Mouse (Mus musculus) gastrocnemius, adult 2 months (tissue): ENCODE data around the gene Edrf1. TPM values are rescaled to one million over a fixed set of nuclear protein-coding genes. Genes with fewer than 3 reads are reported as not detected.
A peak's percentile ranks its signal among the peaks of the same experiment; 100 is the strongest.
"Not testable (repeated sequence)": the region's sequence is repeated elsewhere in the genome, so short reads cannot be mapped to it uniquely, and the experiment has no call there.

Experiments used
- DNase-seq: peaks from one replicate; pipeline ENCODE4 v3.0.0; 2022
- H3K27ac ChIP-seq: fragments of 200-600 bp; 2 replicates; pipeline ENCODE4 v1.8.1; 2022; ENCODE audit warnings: mild to moderate bottlenecking
- H3K4me3 ChIP-seq: fragments of 200-600 bp; 2 replicates; pipeline ENCODE4 v1.8.1; 2022; ENCODE audit warnings: mild to moderate bottlenecking, moderate library complexity
- CTCF ChIP-seq: fragments of 200-600 bp; IDR thresholded peaks from 2 replicates; pipeline ENCODE4 v1.8.1; 2022; ENCODE audit warnings: antibody characterized with exemption, mild to moderate bottlenecking, moderate library complexity
- intact Hi-C: fragments of 180-260 bp; cut with DNase I; formaldehyde crosslinking; loops from one replicate; pipeline ENCODE4 v1.15.1; 2025
- total RNA-seq, 2 experiments: library from RNA; stranded (reverse); gene quantifications; 2 replicates each; pipeline ENCODE4 v1.2.3; 2021

Gene Edrf1
- total RNA-seq, 2 experiments from 2014 or later: 8.5 TPM

DNA sequence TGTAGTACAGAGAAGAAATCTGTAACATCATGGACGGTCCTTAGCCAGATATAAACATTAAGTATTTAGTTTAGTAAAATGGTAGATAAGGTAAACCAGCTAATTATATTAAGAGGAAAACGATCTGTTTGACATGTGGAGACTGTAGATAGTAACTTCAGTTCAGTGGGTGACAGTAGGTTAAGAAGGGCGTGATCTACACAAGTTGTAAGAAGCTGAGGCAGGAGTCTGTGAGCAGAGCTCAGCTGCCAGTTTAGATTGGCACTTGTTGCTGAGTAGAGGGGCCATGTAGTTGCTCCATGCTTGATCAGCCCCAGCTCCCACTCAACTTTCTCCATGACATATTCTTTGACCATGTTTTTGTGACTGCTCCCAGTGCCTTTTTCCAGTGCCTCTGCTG, 33.5 kb downstream of the Edrf1 start:
- no peak for DNase-seq
- no peak overlapping the region for H3K4me3 ChIP-seq
- TF ChIP-seq CTCF: no peak
- no peak overlapping the region for H3K27ac ChIP-seq
- intact Hi-C loops: loop anchor here (2.0 kb wide), 1 partner anchor 112 kb away; the partner anchor contains the start of gene Dhx32

DNA sequence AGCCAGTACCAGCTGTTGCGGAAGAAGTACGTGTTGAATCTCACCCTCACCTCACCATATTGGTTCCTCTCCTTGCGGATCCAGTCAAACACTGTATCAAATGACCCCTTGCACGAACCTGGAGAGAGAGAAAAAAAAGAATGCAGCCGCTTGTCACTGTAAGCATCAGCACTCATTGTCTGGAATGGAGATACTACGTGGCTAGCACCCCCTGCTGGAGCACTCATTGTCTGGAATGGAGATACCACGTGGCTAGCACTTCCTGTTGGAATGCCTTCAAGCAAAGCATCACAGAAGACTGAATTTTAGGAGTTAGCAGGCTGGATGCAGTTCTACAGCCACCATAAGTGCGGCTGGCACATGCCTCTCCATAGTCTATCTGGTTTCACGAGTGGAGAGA, 38.7 kb downstream of the Edrf1 start:
- intact Hi-C loops: no loop called here
- Histone ChIP-seq H3K4me3 (no peak overlapping the region), H3K27ac (no peak overlapping the region)
- DNase-seq: no peak
- TF ChIP-seq CTCF: no peak

DNA sequence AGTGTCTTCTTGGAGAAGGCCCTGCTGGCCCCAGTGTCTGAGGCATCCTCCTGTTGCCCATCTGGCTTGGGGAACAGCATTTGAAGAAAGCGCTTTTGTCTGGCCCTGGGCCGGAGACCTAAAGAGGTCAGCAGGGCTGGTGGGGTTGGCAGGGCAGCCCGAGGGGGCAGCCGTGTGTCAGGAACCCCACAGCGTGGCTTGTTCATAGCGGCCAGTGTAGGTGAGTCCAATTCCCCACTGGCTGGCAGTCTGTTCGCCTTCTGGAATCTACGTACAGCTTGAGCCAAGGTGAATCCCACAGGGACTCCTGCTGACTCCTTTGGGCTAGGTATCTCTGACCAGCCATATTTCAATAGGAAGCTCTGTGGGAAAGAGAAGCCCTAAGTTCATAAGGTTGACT, 41.4 kb downstream of the Edrf1 start:
- Histone ChIP-seq H3K4me3 (no peak overlapping the region), H3K27ac (no peak overlapping the region)
- intact Hi-C loops: no loop called here
- DNase-seq: no peak
- no peak for TF ChIP-seq CTCF

DNA sequence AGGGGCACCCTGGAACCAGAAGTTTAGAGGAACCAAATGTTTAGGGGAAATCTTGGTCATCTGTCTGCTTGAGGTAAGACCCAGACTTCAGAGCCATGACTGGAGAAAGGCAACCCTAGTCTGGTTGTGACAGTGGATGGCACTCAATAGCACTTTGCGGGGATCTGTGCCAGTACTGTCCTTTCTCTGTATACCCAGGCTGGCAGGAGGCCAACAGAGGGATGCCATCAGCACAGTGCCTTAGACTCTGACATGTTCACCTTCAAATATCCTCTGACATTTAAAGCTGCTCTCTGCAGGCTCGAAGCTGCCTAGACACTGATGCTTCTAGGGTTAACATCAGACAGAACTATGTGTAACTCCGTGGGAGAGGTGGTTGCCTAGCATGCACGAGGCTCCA, 42.1 kb downstream of the Edrf1 start:
- no peak for TF ChIP-seq CTCF
- intact Hi-C loops: no loop called here
- no peak for DNase-seq
- Histone ChIP-seq H3K4me3 (no peak overlapping the region), H3K27ac (no peak overlapping the region)

DNA sequence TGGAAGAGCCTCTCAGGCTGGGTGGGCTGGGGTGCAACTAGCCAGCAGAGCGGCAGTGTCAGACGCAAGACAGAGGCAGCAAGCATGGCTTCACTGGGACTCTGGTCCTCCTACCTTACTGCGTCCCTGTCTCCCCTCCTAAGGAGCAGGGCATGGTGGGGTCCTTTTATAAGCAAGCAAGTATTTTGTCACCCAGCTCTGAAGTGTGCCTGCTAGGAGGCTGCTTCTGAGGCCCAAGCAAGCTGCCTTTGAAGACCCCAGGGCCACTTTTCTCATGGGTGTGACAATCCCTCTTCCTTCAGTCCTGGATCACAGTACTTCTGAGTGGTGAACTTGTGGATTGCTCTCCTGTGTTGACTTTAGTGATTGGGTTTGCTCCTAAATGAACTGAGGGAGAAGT, 42.6 kb downstream of the Edrf1 start, which contains the start of gene Mmp21:
Mmp21 (minus strand) TSS at position 101 of the 400 bp plus-strand sequence.
- TF ChIP-seq CTCF: no peak
- Histone ChIP-seq H3K27ac (no peak within 1 kb of the TSS), H3K4me3 (no peak within 1 kb of the TSS)
- intact Hi-C loops: no loop called here
- no peak for DNase-seq

DNA sequence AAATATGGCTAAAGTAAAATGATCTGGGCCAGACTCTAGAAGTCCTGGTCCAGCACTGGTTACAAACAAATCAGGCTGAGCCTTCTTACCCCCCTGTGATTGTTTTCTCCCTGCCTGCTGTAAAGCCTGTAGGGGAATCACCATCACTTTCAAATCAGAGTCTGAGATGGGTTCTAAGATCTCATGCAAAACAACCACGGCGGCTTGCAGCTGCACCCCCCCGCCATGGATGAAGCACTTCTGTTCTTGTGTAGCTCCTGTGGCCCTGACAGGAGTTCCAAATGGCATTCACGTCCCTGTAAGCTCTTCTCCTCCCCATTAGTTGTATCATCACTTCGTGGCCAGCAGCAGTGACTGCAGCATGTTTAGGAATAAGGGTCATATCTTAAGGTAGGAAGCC, 46.3 kb downstream of the Edrf1 start:
- no peak overlapping the region for H3K27ac ChIP-seq
- intact Hi-C loops: no loop called here

DNA sequence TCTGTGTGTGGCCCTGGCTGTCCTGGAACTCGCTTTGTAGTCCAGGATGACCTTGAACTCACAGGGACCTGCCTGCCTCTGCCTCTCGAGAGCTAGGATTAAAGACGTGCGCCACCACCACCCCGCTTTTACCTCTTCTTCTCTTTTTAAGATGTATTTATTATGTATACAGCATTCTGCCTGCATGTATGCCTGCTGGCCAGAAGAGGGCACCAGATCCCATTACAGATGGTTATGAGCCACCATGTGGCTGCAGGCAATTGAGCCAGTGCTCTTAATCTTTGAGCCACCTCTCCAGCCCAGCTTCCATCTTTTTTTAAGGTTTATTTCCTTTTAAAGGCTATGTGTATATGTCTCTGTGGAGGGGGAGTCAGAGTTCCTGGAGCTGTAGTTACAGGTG, 46.8 kb downstream of the Edrf1 start:
- intact Hi-C loops: no loop called here
- no peak overlapping the region for H3K27ac ChIP-seq
- peak; percentile 45 for TF ChIP-seq CTCF
- DNase-seq: no peak
- H3K4me3 ChIP-seq: no peak overlapping the region

More for the DNA sequence above, 46.3 kb downstream of the Edrf1 start:
- no peak overlapping the region for H3K4me3 ChIP-seq
- DNase-seq: no peak
- TF ChIP-seq CTCF: no peak

DNA sequence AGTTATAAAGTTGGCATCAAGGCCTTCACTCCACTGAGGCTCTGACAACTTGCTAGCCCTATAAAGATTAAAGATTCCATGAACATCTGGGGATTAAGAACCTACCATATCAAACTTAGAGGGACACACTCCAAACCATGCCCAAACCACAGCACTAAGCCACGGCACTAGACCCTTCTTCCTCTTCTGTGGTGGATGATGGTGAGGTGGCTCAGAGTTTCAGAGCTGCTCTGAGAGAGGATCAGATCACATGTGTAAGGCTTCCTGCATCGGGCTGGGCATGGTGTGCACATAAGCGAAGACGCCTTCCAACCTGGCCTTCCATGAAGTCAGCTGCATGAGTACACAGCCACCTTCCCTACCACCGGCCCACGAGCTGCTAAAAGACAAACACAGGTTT, 47.4 kb downstream of the Edrf1 start:
- intact Hi-C loops: no loop called here
- no peak for TF ChIP-seq CTCF

DNA sequence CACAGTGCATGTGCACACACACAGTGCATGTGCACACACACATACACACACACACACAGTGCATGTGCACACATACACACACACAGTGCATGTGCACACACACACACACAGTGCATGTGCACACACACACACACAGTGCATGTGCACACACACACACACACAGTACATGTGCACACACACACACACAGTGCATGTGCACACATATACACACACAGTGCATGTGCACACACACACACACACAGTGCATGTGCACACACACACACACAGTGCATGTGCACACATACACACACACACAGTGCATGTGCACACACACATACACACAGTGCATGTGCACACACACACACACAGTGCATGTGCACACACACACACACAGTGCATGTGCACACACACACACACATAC, 48.3 kb downstream of the Edrf1 start:
- DNase-seq, H3K27ac ChIP-seq, H3K4me3 ChIP-seq, intact Hi-C loops: not testable (repeated sequence)

More for the DNA sequence above, 47.4 kb downstream of the Edrf1 start:
- no peak overlapping the region for H3K4me3 ChIP-seq
- no peak for DNase-seq
- H3K27ac ChIP-seq: no peak overlapping the region

DNA sequence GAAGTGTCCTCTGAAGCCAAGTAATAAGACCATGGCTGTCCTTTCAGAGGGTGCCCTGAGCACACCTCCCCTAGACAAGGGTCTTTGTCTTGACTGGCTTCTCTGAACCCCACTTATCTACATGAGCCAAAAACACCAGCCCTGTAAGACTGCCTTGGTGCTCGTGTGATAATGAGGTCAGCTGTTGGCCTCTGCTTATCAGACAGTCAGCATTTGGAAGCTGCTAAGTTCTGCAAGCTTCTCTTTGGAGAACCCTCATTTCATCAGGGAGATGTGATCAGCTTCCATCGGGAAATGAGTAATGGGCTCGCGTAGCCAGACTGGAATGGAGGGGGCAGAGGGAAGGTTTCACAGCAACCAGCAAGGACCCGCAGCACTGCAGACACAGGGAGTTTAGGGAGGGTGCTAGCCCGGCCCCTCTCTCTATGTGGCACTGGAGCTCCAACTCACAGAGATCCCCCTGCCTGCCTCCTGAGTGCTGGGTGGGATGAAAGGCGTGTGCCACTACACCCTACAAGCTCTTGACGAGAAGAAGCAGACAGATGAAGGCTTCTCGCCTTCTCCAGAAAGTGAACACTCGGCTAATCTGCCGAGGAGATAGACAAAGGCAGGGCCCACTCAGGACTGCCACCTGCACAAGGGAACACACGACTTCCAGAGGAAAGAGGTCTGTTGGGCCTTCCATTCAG, 60.8 kb downstream of the Edrf1 start:
- H3K4me3 ChIP-seq: no peak overlapping the region
- no peak overlapping the region for H3K27ac ChIP-seq
- intact Hi-C loops: no loop called here
- no peak for TF ChIP-seq CTCF
- DNase-seq: no peak

DNA sequence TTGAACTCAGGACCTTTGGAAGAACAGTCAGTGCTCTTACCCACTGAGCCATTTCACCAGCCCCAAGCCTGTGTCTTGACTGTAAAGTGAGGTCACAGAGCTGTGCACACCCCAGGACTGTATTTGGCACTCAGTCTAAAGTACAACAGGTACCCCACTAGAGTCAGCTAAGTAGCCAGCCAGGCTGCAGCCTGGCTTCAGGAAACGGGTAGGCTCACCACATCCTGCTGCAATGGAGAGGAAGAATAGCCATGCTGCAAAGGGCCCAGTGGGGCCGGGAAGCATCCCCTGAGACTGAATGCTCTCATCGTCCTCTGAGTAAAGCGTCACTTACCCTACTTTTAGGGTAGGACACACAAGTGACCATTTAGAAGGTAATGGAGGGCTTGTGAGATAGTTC, 62.5 kb downstream of the Edrf1 start:
- no peak overlapping the region for H3K4me3 ChIP-seq
- no peak for TF ChIP-seq CTCF

DNA sequence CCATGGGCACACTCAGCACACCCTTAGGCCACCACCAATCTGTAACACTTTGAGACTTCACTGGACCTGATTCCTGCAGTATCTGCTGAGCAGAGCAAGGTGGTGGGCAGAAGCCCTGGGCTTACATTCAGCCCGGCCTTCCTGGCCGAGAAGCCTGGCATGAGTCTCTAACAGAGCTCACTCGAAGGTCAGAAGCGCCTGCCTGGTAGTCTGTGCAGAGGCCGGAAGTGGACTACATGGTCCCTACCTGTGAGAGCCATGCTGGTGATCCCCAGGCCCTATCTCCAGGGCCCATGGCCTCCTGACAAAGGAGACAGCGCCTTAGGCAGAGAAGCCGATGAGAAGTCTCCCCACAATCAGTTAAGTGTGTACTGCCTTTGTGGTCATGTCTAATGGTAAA, 64.0 kb downstream of the Edrf1 start:
- no peak for DNase-seq
- no peak overlapping the region for H3K4me3 ChIP-seq
- intact Hi-C loops: no loop called here
- TF ChIP-seq CTCF: no peak
- no peak overlapping the region for H3K27ac ChIP-seq

More for the DNA sequence above, 62.5 kb downstream of the Edrf1 start:
- intact Hi-C loops: no loop called here
- H3K27ac ChIP-seq: no peak overlapping the region
- no peak for DNase-seq

DNA sequence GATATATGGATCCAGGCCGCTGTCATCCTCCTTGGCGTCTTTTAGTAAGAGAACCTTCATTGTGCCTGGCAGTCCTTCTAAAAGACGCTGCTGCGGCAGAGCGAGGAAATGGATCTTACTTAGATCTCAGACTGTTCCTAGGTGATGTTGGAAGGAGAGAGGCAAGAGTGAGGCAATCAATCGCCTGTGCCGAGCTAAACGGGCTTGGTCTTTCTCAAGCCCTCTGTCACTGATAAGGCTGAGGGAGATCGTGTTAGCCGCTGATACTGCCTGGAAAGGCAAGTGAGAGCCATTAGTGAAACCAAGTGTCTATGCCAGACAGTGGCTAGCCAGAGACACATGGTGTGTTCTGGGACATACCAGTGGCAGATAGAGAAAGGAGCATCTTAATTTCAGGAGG, 65.0 kb downstream of the Edrf1 start:
- Histone ChIP-seq H3K27ac (no peak overlapping the region), H3K4me3 (no peak overlapping the region)
- intact Hi-C loops: no loop called here

DNA sequence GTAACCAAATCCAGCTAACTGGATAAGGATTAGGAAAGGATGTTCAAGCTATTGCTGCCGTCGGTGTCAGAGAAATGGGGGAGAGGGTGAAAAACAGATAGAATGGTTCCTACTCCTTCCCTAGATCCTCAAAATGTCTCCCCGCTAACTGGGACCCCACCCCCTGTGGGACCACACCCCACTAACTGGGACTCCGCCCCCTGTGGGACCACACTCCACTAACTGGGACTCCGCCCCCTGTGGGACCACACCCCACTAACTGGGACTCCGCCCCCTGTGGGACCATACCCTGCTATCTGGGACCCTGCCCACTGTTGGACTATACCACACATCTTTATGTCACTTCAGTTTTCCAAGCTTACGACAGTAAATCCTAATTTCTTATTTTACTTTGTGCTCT, 66.6 kb downstream of the Edrf1 start:
- no peak overlapping the region for H3K27ac ChIP-seq
- H3K4me3 ChIP-seq: no peak overlapping the region
- DNase-seq: no peak
- no peak for TF ChIP-seq CTCF
- intact Hi-C loops: no loop called here

More for the DNA sequence above, 65.0 kb downstream of the Edrf1 start:
- DNase-seq: no peak
- no peak for TF ChIP-seq CTCF
